Mouse (Mus musculus): ENCODE results near the gene Adgrb3. TPM values are rescaled to one million over a fixed set of nuclear protein-coding genes. Genes with fewer than 3 reads are reported as not detected.
A peak's percentile ranks its signal among the peaks of the same experiment; 100 is the strongest.

The Adgrb3 gene
- polyA plus RNA-seq, 1 experiment from 2014 or later: 9.3 TPM

- ATAC-seq (replicated peaks; ENCODE audit: low FRiP score) (no peak), DNase-seq (ENCODE audit: low spot score) (no peak)
- Histone ChIP-seq H3K9me3 (ENCODE audit: control insufficient read depth, low read length) (no peaks in the 10 kb centered on the region), H3K9ac (ENCODE audit: low read length) (no peak overlapping the region), H3K4me3 (ENCODE audit: low read depth, low read length) (no peak overlapping the region), H3K36me3 (ENCODE audit: control insufficient read depth, insufficient read depth, low read length) (no peaks in the 10 kb centered on the region), H3K27me3 (ENCODE audit: control insufficient read depth, insufficient read depth, low read length) (no peaks in the 10 kb centered on the region), H3K27ac (ENCODE audit: low read depth, low read length) (no peak overlapping the region), H3K4me1 (replicated peaks; ENCODE audit: control insufficient read depth, insufficient read depth, low read length) (no peaks in the 10 kb centered on the region), H3K4me2 (ENCODE audit: low read depth, low read length, severe bottlenecking) (no peak overlapping the region)
- WGBS: 90% methylated on average over 6 of the region's 6 CpGs
Observed at GRCm38 (mm10) chr1:25163561-25163960, 665.9 kb downstream of the Adgrb3 start.

DNA sequence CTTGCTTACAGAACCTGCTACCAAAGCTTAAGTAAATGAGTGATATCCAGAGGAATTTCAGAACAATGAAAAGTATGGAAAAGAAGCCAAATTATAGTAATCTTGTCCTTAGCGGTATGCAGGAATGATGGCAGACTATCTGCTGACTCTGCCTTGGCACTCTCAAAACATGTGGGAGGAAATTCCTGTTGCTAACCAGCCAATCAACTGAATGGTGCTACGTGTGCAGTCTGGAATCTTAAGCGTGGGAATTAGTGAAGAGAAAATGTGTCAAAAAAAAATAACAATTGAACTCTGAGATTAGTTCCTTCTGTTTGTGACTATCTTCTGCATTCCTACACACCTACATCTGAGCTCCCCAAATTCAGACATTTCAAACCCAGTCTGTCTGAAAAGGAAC is 683.3 kb downstream of the Adgrb3 start:
- Histone ChIP-seq H3K9ac (ENCODE audit: low read length) (no peak overlapping the region), H3K4me1 (replicated peaks; ENCODE audit: control insufficient read depth, insufficient read depth, low read length) (no peaks in the 10 kb centered on the region), H3K27ac (ENCODE audit: low read depth, low read length) (no peak overlapping the region), H3K9me3 (ENCODE audit: control insufficient read depth, low read length) (no peaks in the 10 kb centered on the region), H3K27me3 (ENCODE audit: control insufficient read depth, insufficient read depth, low read length) (no peaks in the 10 kb centered on the region), H3K4me3 (ENCODE audit: low read depth, low read length) (no peak overlapping the region), H3K36me3 (ENCODE audit: control insufficient read depth, insufficient read depth, low read length) (no peaks in the 10 kb centered on the region), H3K4me2 (ENCODE audit: low read depth, low read length, severe bottlenecking) (no peak overlapping the region)
- WGBS: 82% methylated on average over 3 of the region's 3 CpGs
- ATAC-seq (replicated peaks; ENCODE audit: low FRiP score) (no peak), DNase-seq (ENCODE audit: low spot score) (no peak)

DNA sequence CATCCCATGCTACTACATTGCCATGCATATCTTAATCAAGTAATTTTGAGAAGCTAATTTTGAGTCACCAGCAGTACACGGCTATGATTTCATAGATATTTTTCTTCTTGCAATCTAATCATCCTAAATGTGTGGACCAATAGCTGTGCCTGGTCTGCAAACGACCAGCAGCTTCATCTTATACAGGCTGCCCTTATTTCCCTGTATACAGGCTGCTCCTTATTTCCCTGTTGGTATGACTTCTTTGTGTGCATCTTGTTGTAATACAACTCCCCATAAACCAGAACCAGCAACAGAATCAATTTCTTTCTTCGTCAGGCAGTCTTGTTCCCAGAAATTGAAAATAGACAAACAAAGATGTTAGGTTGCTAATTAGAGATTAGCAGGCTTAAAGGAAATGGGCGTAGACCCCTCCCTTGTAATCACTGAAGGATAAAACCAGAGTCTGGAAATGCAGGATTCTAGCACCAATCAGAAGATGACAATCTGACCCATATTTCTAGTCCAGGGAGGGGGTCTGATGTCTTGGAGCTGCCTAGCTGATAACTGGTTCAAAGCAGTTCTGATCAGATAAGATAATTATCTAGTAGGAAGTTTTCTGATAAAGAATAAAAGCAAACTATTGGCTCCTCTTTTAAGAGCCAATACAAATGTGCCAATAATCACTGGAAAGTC is 697.2 kb downstream of the Adgrb3 start:
- DNase-seq (ENCODE audit: low spot score) (no peak), ATAC-seq (replicated peaks; ENCODE audit: low FRiP score) (0 out of 2 replicates have a peak, but pooled peaks have one; percentile 18)
- Histone ChIP-seq H3K4me3 (ENCODE audit: low read depth, low read length) (no peak overlapping the region), H3K27ac (ENCODE audit: low read depth, low read length) (no peak overlapping the region), H3K9me3 (ENCODE audit: control insufficient read depth, low read length) (no peaks in the 10 kb centered on the region), H3K4me1 (replicated peaks; ENCODE audit: control insufficient read depth, insufficient read depth, low read length) (no peaks in the 10 kb centered on the region), H3K27me3 (ENCODE audit: control insufficient read depth, insufficient read depth, low read length) (no peaks in the 10 kb centered on the region), H3K4me2 (ENCODE audit: low read depth, low read length, severe bottlenecking) (no peak overlapping the region), H3K36me3 (ENCODE audit: control insufficient read depth, insufficient read depth, low read length) (no peaks in the 10 kb centered on the region), H3K9ac (ENCODE audit: low read length) (no peak overlapping the region)
- 40% methylated on average over 4 of the region's 4 CpGs for WGBS

DNA sequence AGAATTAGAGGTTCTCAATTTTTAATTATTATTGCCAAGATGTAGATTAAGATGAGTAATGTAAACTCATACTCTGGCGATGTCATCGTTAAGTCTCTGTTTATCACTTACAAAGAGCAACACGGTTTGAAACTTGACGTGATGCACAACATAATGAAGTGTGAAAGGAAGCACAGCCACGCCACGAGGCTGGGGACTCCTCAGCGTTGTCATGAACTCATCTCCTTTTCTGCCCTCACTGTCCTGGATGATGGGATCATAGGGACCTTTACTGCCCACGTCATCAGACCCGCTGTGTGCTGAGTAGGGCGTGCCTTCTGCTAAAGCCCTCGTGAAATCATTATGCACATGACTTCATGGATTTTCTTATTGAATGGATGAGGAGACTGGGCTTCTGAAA is 714.0 kb downstream of the Adgrb3 start:
- Histone ChIP-seq H3K27me3 (ENCODE audit: control insufficient read depth, insufficient read depth, low read length) (no peaks in the 10 kb centered on the region), H3K4me1 (replicated peaks; ENCODE audit: control insufficient read depth, insufficient read depth, low read length) (no peaks in the 10 kb centered on the region), H3K36me3 (ENCODE audit: control insufficient read depth, insufficient read depth, low read length) (no peaks in the 10 kb centered on the region), H3K4me3 (ENCODE audit: low read depth, low read length) (no peak overlapping the region), H3K9me3 (ENCODE audit: control insufficient read depth, low read length) (no peaks in the 10 kb centered on the region), H3K9ac (ENCODE audit: low read length) (no peak overlapping the region), H3K27ac (ENCODE audit: low read depth, low read length) (no peak overlapping the region), H3K4me2 (ENCODE audit: low read depth, low read length, severe bottlenecking) (no peak overlapping the region)
- WGBS: 85% methylated on average over 11 of the region's 11 CpGs
- DNase-seq (ENCODE audit: low spot score) (no peak), ATAC-seq (replicated peaks; ENCODE audit: low FRiP score) (no peak)

DNA sequence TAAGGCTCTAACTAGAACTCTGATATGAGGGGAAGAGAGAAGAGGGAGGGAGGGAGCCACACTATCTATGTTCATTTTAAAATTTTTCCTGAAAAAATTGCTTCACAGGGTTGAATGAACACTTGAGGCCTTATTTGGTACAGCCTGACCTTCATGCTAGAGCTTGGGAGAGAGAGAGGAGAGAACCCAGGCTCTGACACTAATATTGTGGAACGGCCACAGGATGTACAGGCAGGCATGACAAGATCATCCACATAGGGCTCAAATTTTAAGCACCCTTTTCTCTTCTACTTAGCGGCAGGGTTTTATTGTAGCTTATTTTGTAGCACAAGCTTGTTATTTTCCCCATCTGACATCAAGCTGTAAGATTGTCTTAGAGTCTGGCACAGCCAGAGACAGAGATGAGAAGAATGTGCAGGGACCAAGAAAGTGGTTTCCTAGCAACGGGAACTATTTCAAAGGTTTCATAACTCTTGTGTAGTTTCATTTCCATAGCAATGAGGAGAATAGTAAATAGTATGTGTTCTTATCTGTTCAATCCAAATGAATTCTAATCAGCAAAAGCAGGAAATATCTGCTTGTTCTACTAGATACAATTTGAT is 721.9 kb downstream of the Adgrb3 start:
- ATAC-seq (replicated peaks; ENCODE audit: low FRiP score) (peak; percentile 67), DNase-seq (ENCODE audit: low spot score) (no peak)
- no peaks in the 10 kb centered on the region for H3K36me3 ChIP-seq (ENCODE audit: control insufficient read depth, insufficient read depth, low read length)
- H3K27me3 ChIP-seq (ENCODE audit: control insufficient read depth, insufficient read depth, low read length): no peaks in the 10 kb centered on the region
- no peak overlapping the region for H3K4me2 ChIP-seq (ENCODE audit: low read depth, low read length, severe bottlenecking)
- H3K4me1 ChIP-seq (replicated peaks; ENCODE audit: control insufficient read depth, insufficient read depth, low read length): no peaks in the 10 kb centered on the region; the same call in 1 of the 2 replicates
- 58% methylated on average over 3 of the region's 3 CpGs for WGBS
- H3K4me3 ChIP-seq (ENCODE audit: low read depth, low read length): no peak overlapping the region
- H3K9me3 ChIP-seq (ENCODE audit: control insufficient read depth, low read length): no peaks in the 10 kb centered on the region
- no peak overlapping the region for H3K27ac ChIP-seq (ENCODE audit: low read depth, low read length)
- no peak overlapping the region for H3K9ac ChIP-seq (ENCODE audit: low read length)

DNA sequence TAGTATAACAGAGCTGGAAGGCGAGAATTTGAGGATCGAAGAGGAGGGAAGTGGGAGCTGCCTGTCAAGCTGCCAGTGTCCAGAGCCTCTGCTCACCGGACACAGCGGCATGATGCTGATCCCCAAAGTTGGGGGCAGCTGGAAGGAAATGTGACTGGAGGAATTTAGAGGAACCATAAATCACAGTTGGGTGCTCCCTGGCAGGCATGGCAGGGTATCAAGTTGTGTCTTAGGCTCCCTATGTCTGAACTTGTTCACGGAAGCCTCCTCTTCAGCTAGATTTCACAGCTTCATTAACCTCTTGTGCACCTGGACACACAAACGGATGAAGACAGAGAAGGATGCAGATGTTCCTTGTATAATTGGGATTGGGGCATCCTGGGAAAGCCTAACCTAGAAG is 722.8 kb downstream of the Adgrb3 start:
- no peaks in the 10 kb centered on the region; the same call in 1 of the 2 replicates for H3K4me1 ChIP-seq (replicated peaks; ENCODE audit: control insufficient read depth, insufficient read depth, low read length)
- DNase-seq (ENCODE audit: low spot score) (no peak), ATAC-seq (replicated peaks; ENCODE audit: low FRiP score) (no peak)
- no peak overlapping the region for H3K4me3 ChIP-seq (ENCODE audit: low read depth, low read length)
- H3K36me3 ChIP-seq (ENCODE audit: control insufficient read depth, insufficient read depth, low read length): no peaks in the 10 kb centered on the region
- H3K4me2 ChIP-seq (ENCODE audit: low read depth, low read length, severe bottlenecking): no peak overlapping the region
- 85% methylated on average over 6 of the region's 6 CpGs for WGBS
- no peaks in the 10 kb centered on the region for H3K27me3 ChIP-seq (ENCODE audit: control insufficient read depth, insufficient read depth, low read length)
- no peak overlapping the region for H3K27ac ChIP-seq (ENCODE audit: low read depth, low read length)
- no peak overlapping the region for H3K9ac ChIP-seq (ENCODE audit: low read length)
- no peaks in the 10 kb centered on the region for H3K9me3 ChIP-seq (ENCODE audit: control insufficient read depth, low read length)

DNA sequence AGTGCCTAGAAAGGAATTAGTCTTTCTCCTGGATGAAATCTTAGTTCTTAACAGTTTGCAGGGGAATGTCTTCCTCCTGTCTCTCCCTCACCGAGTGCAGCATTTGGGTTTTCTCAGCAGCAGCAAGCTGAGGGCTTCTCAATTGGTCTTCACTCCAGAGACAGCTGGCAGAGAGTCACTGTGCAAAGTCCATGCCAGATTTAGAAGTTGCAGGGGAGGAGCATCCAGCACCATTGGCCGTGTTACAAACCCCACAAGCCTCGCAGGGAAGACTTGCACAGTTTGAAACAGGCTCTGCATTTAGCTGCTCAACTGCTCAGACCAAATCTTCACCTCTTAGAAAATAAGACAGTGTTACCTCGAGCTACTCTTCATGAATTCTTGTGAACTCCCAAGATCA is 724.1 kb downstream of the Adgrb3 start:
- Histone ChIP-seq H3K9me3 (ENCODE audit: control insufficient read depth, low read length) (no peaks in the 10 kb centered on the region), H3K9ac (ENCODE audit: low read length) (no peak overlapping the region), H3K4me2 (ENCODE audit: low read depth, low read length, severe bottlenecking) (no peak overlapping the region), H3K27me3 (ENCODE audit: control insufficient read depth, insufficient read depth, low read length) (no peaks in the 10 kb centered on the region), H3K4me3 (ENCODE audit: low read depth, low read length) (no peak overlapping the region), H3K4me1 (replicated peaks; ENCODE audit: control insufficient read depth, insufficient read depth, low read length) (no peaks in the 10 kb centered on the region; the same call in 1 of the 2 replicates), H3K27ac (ENCODE audit: low read depth, low read length) (no peak overlapping the region), H3K36me3 (ENCODE audit: control insufficient read depth, insufficient read depth, low read length) (no peaks in the 10 kb centered on the region)
- WGBS: 78% methylated on average over 4 of the region's 4 CpGs
- no peak for DNase-seq (ENCODE audit: low spot score)
- ATAC-seq (replicated peaks; ENCODE audit: low FRiP score): no peak

GRCm38 (mm10) chr1:25088010-25088719 is 741.3 kb downstream of the Adgrb3 start:
- H3K27me3 ChIP-seq (ENCODE audit: control insufficient read depth, insufficient read depth, low read length): no peaks in the 10 kb centered on the region; the same call in 1 of the 2 replicates
- H3K9me3 ChIP-seq (ENCODE audit: control insufficient read depth, low read length): no peaks in the 10 kb centered on the region
- H3K27ac ChIP-seq (ENCODE audit: low read depth, low read length): no peak overlapping the region
- peak; percentile 85 for ATAC-seq (replicated peaks; ENCODE audit: low FRiP score)
- DNase-seq (ENCODE audit: low spot score): peak; percentile 55
- WGBS: 9% methylated on average over 5 of the region's 5 CpGs
- H3K4me2 ChIP-seq (ENCODE audit: low read depth, low read length, severe bottlenecking): no peak overlapping the region
- H3K4me3 ChIP-seq (ENCODE audit: low read depth, low read length): no peak overlapping the region
- H3K9ac ChIP-seq (ENCODE audit: low read length): no peak overlapping the region
- H3K36me3 ChIP-seq (ENCODE audit: control insufficient read depth, insufficient read depth, low read length): no peaks in the 10 kb centered on the region
- peaks cover 7% of the 10 kb centered on the region; the same call in 1 of the 2 replicates for H3K4me1 ChIP-seq (replicated peaks; ENCODE audit: control insufficient read depth, insufficient read depth, low read length)
